Mouse (Mus musculus): ENCODE results near the gene Taf1. TPM values are rescaled to one million over a fixed set of nuclear protein-coding genes. Genes with fewer than 3 reads are reported as not detected.

The Taf1 gene
- polyA plus RNA-seq (2012; fragmentation: generic; extraction: Trizol) = 1 to 10 TPM in 1 of 2 experiments, under 1 TPM in 1; 0.35 to 5.7 TPM

DNA sequence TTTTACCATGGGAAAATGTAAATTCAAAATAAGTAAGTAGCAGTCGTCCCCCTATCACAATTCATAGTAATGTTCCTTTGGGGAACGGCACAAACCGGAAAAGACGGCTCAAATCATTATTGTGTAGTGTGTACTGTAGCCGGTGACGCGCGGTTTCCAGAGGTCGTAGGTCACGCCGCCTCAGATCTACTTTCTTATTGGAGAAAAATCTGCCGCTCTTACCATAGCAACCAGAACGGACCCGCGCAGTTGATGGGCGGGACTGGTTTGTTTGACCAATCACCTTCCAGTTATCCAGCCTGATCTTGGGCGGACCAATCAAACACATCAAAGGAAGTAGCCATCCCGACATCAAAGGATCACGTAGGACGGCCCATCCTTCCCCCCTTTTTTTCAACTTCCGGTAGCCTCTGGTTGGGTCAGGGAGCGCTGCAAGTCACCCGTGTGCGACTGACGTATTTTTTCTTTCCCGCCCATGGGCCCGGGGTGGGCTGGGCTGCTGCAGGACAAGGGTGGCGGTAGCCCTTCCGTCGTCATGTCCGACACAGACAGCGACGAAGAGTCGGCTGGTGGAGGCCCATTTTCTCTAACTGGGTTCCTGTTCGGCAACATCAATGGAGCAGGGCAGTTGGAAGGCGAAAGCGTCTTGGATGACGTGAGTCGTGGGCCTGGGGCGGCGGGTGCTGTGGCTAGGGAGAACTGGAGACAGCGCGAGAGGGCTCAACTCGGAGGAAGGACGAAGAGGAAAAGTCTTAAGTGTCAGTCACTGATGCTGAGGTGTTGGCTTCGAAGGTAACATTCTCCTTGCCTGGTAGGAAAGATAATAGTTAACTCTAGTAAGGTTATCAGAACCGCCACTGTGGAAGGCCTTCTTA lies at the start of gene Taf1:
Taf1 (plus strand) TSS at position 388 of the 875 bp plus-strand sequence.

DNA sequence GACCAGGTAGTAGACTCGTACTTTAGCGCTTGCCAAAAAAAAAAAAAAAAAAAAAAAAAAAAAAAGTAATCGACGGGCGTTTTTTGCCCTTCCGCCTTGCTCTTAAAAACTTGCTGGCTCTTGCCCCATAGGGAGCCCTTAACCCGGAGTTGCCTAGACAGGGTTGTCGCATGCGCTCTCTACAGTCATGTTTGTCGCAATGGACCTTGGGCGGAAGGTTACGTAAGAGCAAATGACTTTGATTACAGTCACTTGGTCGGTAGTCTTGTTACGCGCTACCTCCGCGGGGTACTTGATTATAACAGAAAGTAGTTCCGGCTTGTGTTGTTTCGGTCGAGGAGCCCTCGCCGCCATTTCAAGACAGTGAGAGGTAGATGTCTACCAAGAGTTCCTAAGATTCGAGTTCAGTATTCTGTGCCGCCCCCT lies 107.2 kb downstream of the Taf1 start, which contains the start of gene Ogt:
Ogt (plus strand) TSS at position 320 of the 426 bp plus-strand sequence.

Other genes with a start within 250 kb of the Taf1 start
- gene Nlgn3, start 233.6 kb upstream of the Taf1 start, polyA plus RNA-seq (2012; fragmentation: generic; extraction: Trizol) = under 1 TPM in 1 of 2 experiments, not detected in 1; 0.05 TPM
- gene Gjb1, start 156.4 kb upstream of the Taf1 start, polyA plus RNA-seq (2012; fragmentation: generic; extraction: Trizol) = under 1 TPM in 1 of 2 experiments, not detected in 1; 0.02 TPM
- 10 to 100 TPM; 12.2 to 34.8 TPM for gene Zmym3, start 111.9 kb upstream of the Taf1 start, polyA plus RNA-seq (2012; fragmentation: generic; extraction: Trizol)
- gene Nono, start 103.4 kb upstream of the Taf1 start, polyA plus RNA-seq (2012; fragmentation: generic; extraction: Trizol) = 100 to 1,000 TPM in 1 of 2 experiments, 10 to 100 TPM in 1; 92.3 to 248 TPM
- under 1 TPM in 1 of 2 experiments, not detected in 1; 0.37 TPM for gene Itgb1bp2, start 83.6 kb upstream of the Taf1 start, polyA plus RNA-seq (2012; fragmentation: generic; extraction: Trizol)
- 10 to 100 TPM in 1 of 2 experiments, 1 to 10 TPM in 1; 1.1 to 23.5 TPM for gene Ogt, start 107.3 kb downstream of the Taf1 start, polyA plus RNA-seq (2012; fragmentation: generic; extraction: Trizol)
- gene Cxcr3, start 201.5 kb downstream of the Taf1 start, polyA plus RNA-seq (2012; fragmentation: generic; extraction: Trizol) = not detected